Mouse (Mus musculus): ENCODE measurements around the gene Camta1. TPM values are rescaled to one million over a fixed set of nuclear protein-coding genes. Genes with fewer than 3 reads are reported as not detected.

Camta1 gene
- polyA plus RNA-seq, 1 experiment = 27.1 TPM

GRCm38 (mm10) chr4:150870963-150871391 lies 990.7 kb downstream of the Camta1 start:
- H3K27ac ChIP-seq (ENCODE audit: control insufficient read depth, insufficient read depth, low read length) = peak overlapping the region; percentile 6; the same call in 1 of the 2 replicates
- no peak for DNase-seq

GRCm38 (mm10) chr4:150869276-150870197 lies 992.1 kb downstream of the Camta1 start:
- H3K27me3 ChIP-seq (ENCODE audit: control insufficient read depth, insufficient read depth, low read length) = no peaks in the 10 kb centered on the region
- no peak overlapping the region for H3K4me3 ChIP-seq (ENCODE audit: control insufficient read depth, insufficient read depth, low read length)
- H3K27ac ChIP-seq (ENCODE audit: control insufficient read depth, insufficient read depth, low read length) = no peak overlapping the region
- TF ChIP-seq POLR2A (IDR thresholded peaks at IDR 0.05; ENCODE audit: control insufficient read depth, extremely low read depth, insufficient read depth, low read length, poor library complexity) (no peak), CTCF (IDR thresholded peaks at IDR 0.05; ENCODE audit: borderline replicate concordance, control insufficient read depth, extremely low read depth, insufficient read depth, low read length, poor library complexity) (no peak)
- WGBS = 68% methylated on average over 17 of the region's 17 CpGs
- H3K4me1 ChIP-seq (replicated peaks; ENCODE audit: control insufficient read depth, insufficient read depth, low read length) = peaks cover 5% of the 10 kb centered on the region; the same call in 1 of the 2 replicates
- no peak for DNase-seq
- H3K36me3 ChIP-seq (ENCODE audit: control insufficient read depth, insufficient read depth, low read length) = peaks cover 19% of the 10 kb centered on the region

More at GRCm38 (mm10) chr4:150870963-150871391, 990.7 kb downstream of the Camta1 start:
- TF ChIP-seq POLR2A (IDR thresholded peaks at IDR 0.05; ENCODE audit: control insufficient read depth, extremely low read depth, insufficient read depth, low read length, poor library complexity) (no peak), CTCF (IDR thresholded peaks at IDR 0.05; ENCODE audit: borderline replicate concordance, control insufficient read depth, extremely low read depth, insufficient read depth, low read length, poor library complexity) (no peak)
- WGBS = 94% methylated on average over 13 of the region's 13 CpGs
- H3K4me3 ChIP-seq (ENCODE audit: control insufficient read depth, insufficient read depth, low read length) = no peak overlapping the region
- H3K27me3 ChIP-seq (ENCODE audit: control insufficient read depth, insufficient read depth, low read length) = no peaks in the 10 kb centered on the region
- peaks cover 10% of the 10 kb centered on the region for H3K4me1 ChIP-seq (replicated peaks; ENCODE audit: control insufficient read depth, insufficient read depth, low read length)
- peaks cover 19% of the 10 kb centered on the region for H3K36me3 ChIP-seq (ENCODE audit: control insufficient read depth, insufficient read depth, low read length)

GRCm38 (mm10) chr4:150868859-150869258 lies 992.8 kb downstream of the Camta1 start:
- peaks cover 19% of the 10 kb centered on the region for H3K36me3 ChIP-seq (ENCODE audit: control insufficient read depth, insufficient read depth, low read length)
- no peaks in the 10 kb centered on the region for H3K27me3 ChIP-seq (ENCODE audit: control insufficient read depth, insufficient read depth, low read length)
- H3K27ac ChIP-seq (ENCODE audit: control insufficient read depth, insufficient read depth, low read length) = no peak overlapping the region
- no peak overlapping the region for H3K4me3 ChIP-seq (ENCODE audit: control insufficient read depth, insufficient read depth, low read length)
- DNase-seq = no peak
- no peak for TF ChIP-seq CTCF (IDR thresholded peaks at IDR 0.05; ENCODE audit: borderline replicate concordance, control insufficient read depth, extremely low read depth, insufficient read depth, low read length, poor library complexity)
- no peak for TF ChIP-seq POLR2A (IDR thresholded peaks at IDR 0.05; ENCODE audit: control insufficient read depth, extremely low read depth, insufficient read depth, low read length, poor library complexity)
- WGBS = 92% methylated on average over 2 of the region's 2 CpGs
- H3K4me1 ChIP-seq (replicated peaks; ENCODE audit: control insufficient read depth, insufficient read depth, low read length) = no peaks in the 10 kb centered on the region; the same call in 1 of the 2 replicates

- WGBS = 95% methylated on average over 6 of the region's 6 CpGs
- Histone ChIP-seq H3K27me3 (ENCODE audit: control insufficient read depth, insufficient read depth, low read length) (no peaks in the 10 kb centered on the region), H3K36me3 (ENCODE audit: control insufficient read depth, insufficient read depth, low read length) (peaks cover 19% of the 10 kb centered on the region), H3K4me1 (replicated peaks; ENCODE audit: control insufficient read depth, insufficient read depth, low read length) (no peaks in the 10 kb centered on the region; the same call in 1 of the 2 replicates), H3K27ac (ENCODE audit: control insufficient read depth, insufficient read depth, low read length) (no peak overlapping the region), H3K4me3 (ENCODE audit: control insufficient read depth, insufficient read depth, low read length) (no peak overlapping the region)
- TF ChIP-seq POLR2A (IDR thresholded peaks at IDR 0.05; ENCODE audit: control insufficient read depth, extremely low read depth, insufficient read depth, low read length, poor library complexity) = no peak
- no peak for TF ChIP-seq CTCF (IDR thresholded peaks at IDR 0.05; ENCODE audit: borderline replicate concordance, control insufficient read depth, extremely low read depth, insufficient read depth, low read length, poor library complexity)
- no peak for DNase-seq
These were observed 993.5 kb downstream of the Camta1 start for GRCm38 (mm10) chr4:150868161-150868560.

Other genes starting within 250 kb of the Camta1 start
- gene Dnajc11, start 71.8 kb upstream of the Camta1 start, polyA plus RNA-seq (2012; rRNA removed) = 61.4 and 67.0 TPM in 2 replicates
- 71.0 and 72.0 TPM in 2 replicates for gene Thap3, start 127.1 kb upstream of the Camta1 start, polyA plus RNA-seq (2012; rRNA removed)
- gene Phf13, start 134.4 kb upstream of the Camta1 start, polyA plus RNA-seq (2012; rRNA removed) = 9.6 and 11.4 TPM in 2 replicates
- 33.8 and 41.5 TPM in 2 replicates for gene Klhl21, start 146.9 kb upstream of the Camta1 start, polyA plus RNA-seq (2012; rRNA removed)
- gene Zbtb48, start 165.8 kb upstream of the Camta1 start, polyA plus RNA-seq (2012; rRNA removed) = 27.4 and 31.2 TPM in 2 replicates
- 0.34 and 0.40 TPM in 2 replicates for gene Tas1r1, start 176.7 kb upstream of the Camta1 start, polyA plus RNA-seq (2012; rRNA removed)
- 40.5 and 48.6 TPM in 2 replicates for gene Nol9, start 177.4 kb upstream of the Camta1 start, polyA plus RNA-seq (2012; rRNA removed)
- gene Plekhg5, start 210.6 kb upstream of the Camta1 start, polyA plus RNA-seq (2012; rRNA removed) = 21.5 and 22.0 TPM in 2 replicates